In genomic region chr2:116974569-116975060, GRCm38 (mm10) we compare ENCODE assay signal across 8 mouse cellular contexts.
DNase-seq lines count a peak whose midpoint lies in the region; ATAC-seq and TF ChIP-seq lines count a peak whose summit lies in the region.

No protein-coding gene starts in this region.

- no peaks in the 10 kb centered on the region for H3K27me3 ChIP-seq in heart, embryonic 14.5 days (ENCODE audit: control insufficient read depth, insufficient read depth, low read length)
- no peaks in the 10 kb centered on the region for H3K27me3 ChIP-seq in hindbrain, embryonic 14.5 days (ENCODE audit: control insufficient read depth, insufficient read depth, low read length)
- no peaks in the 10 kb centered on the region for H3K27me3 ChIP-seq in midbrain, embryonic 15.5 days (replicated peaks)

- ATAC-seq in heart, embryonic 14.5 days (ENCODE audit: insufficient number of reproducible peaks, insufficient read depth, low FRiP score, low read depth): no peak
- no peak for ATAC-seq in hindbrain, embryonic 14.5 days (ENCODE audit: low FRiP score)
- no peak for ATAC-seq in midbrain, embryonic 15.5 days (replicated peaks)

- 38% methylated on average over 7 of the region's 7 CpGs for WGBS in heart, embryonic 14.5 days
- 6% methylated on average over 7 of the region's 7 CpGs for WGBS in hindbrain, embryonic 14.5 days
- WGBS in midbrain, embryonic 15.5 days: 11% methylated on average over 7 of the region's 7 CpGs

- H3K27ac ChIP-seq in heart, embryonic 14.5 days (replicated peaks in 1 of 2; ENCODE audit: control insufficient read depth in 1 of 2, insufficient read depth in 1 of 2, low read depth in 2 of 2, low read length in 2 of 2): peak overlapping the region in 1 of 2 experiments; percentile 95; a peak in 1 of 4 replicates
- peak overlapping the region; percentile 93 for H3K27ac ChIP-seq in hindbrain, embryonic 14.5 days
- H3K27ac ChIP-seq in midbrain, embryonic 15.5 days: peak overlapping the region; percentile 93

- no peaks in the 10 kb centered on the region for H3K9me3 ChIP-seq in heart, embryonic 14.5 days (ENCODE audit: control insufficient read depth, low read length)
- no peaks in the 10 kb centered on the region for H3K9me3 ChIP-seq in hindbrain, embryonic 14.5 days (ENCODE audit: control insufficient read depth, low read length)
- no peaks in the 10 kb centered on the region for H3K9me3 ChIP-seq in midbrain, embryonic 15.5 days

- peak overlapping the region; percentile 55 to 70; a peak in 2 of 4 replicates for H3K4me3 ChIP-seq in heart, embryonic 14.5 days (ENCODE audit: control insufficient read depth in 1 of 2, insufficient read depth in 1 of 2, low read depth in 1 of 2, low read length in 2 of 2)
- H3K4me3 ChIP-seq in hindbrain, embryonic 14.5 days (replicated peaks; ENCODE audit: low read length): peak overlapping the region; percentile 46; the same call in 1 of the 2 replicates
- peak overlapping the region; percentile 62 for H3K4me3 ChIP-seq in midbrain, embryonic 15.5 days

- no peak for DNase-seq in heart, adult 18-20 months
- DNase-seq in brain, embryonic 14.5 days (ENCODE audit: low read depth): peak; percentile 55
- no peak for DNase-seq in hindbrain, embryonic 14.5 days (ENCODE audit: low spot score)
- no peak for DNase-seq in adrenal gland, postnatal 25 days
- no peak for DNase-seq in adrenal gland, adult 8-10 months
- no peak for DNase-seq in testis, postnatal 10 days (ENCODE audit: low spot score)

- peaks cover 13 to 30% of the 10 kb centered on the region in 2 experiments for H3K4me1 ChIP-seq in heart, embryonic 14.5 days (ENCODE audit: control insufficient read depth in 2 of 2, insufficient read depth in 2 of 2, low read length in 2 of 2)
- H3K4me1 ChIP-seq in hindbrain, embryonic 14.5 days (replicated peaks; ENCODE audit: control insufficient read depth, insufficient read depth, low read length): peaks cover 48% of the 10 kb centered on the region
- peaks cover 49% of the 10 kb centered on the region for H3K4me1 ChIP-seq in midbrain, embryonic 15.5 days

- no peak for TF ChIP-seq CTCF in brain, embryonic 14.5 days (IDR thresholded peaks at IDR 0.05; ENCODE audit: borderline replicate concordance, extremely low read depth, insufficient read depth, insufficient read length)

- TF ChIP-seq POLR2A in brain, embryonic 14.5 days (IDR thresholded peaks at IDR 0.05; ENCODE audit: borderline replicate concordance, extremely low read depth, insufficient read depth, insufficient read length, poor library complexity, severe bottlenecking): no peak

- peak overlapping the region; percentile 78 for H3K4me2 ChIP-seq in heart, embryonic 14.5 days (ENCODE audit: low read length)
- H3K4me2 ChIP-seq in hindbrain, embryonic 14.5 days (replicated peaks): peak overlapping the region; percentile 65
- H3K4me2 ChIP-seq in midbrain, embryonic 15.5 days: peak overlapping the region; percentile 86

- H3K36me3 ChIP-seq in heart, embryonic 14.5 days (ENCODE audit: control insufficient read depth, insufficient read depth, low read length): no peaks in the 10 kb centered on the region
- no peaks in the 10 kb centered on the region for H3K36me3 ChIP-seq in hindbrain, embryonic 14.5 days (replicated peaks; ENCODE audit: control insufficient read depth, insufficient read depth)
- no peaks in the 10 kb centered on the region for H3K36me3 ChIP-seq in midbrain, embryonic 15.5 days (replicated peaks)

- peak overlapping the region; percentile 75 for H3K9ac ChIP-seq in heart, embryonic 14.5 days (ENCODE audit: low read length)
- H3K9ac ChIP-seq in hindbrain, embryonic 14.5 days: peak overlapping the region; percentile 82
- H3K9ac ChIP-seq in midbrain, embryonic 15.5 days: peak overlapping the region; percentile 91; the same call in 1 of the 2 replicates
